Mouse (Mus musculus) CH12.LX (cell line): Measurements from ENCODE around the gene Kmt5c. TPM values are rescaled to one million over a fixed set of nuclear protein-coding genes. Genes with fewer than 3 reads are reported as not detected.

Experiments used
- DNase-seq: peaks from one replicate; pipeline ENCODE4 v3.0.0-alpha.2; 2013; ENCODE audit errors: extremely low read depth
- H3K27ac ChIP-seq: 2 replicates; pipeline ENCODE4 v1.5.1; 2012; ENCODE audit warnings: low read depth, mild to moderate bottlenecking, control low read depth, moderate library complexity; ENCODE audit not compliant: insufficient read depth
- H3K27me3 ChIP-seq: replicated peaks from 2 replicates; pipeline ENCODE3; 2012; ENCODE audit warnings: inconsistent platforms
- H3K36me3 ChIP-seq, 2 experiments: replicated peaks in 1 of 2; 2 replicates each; pipeline versions ENCODE3 to v1.6.1; 2012; ENCODE audit warnings: inconsistent platforms in 1 of 2, low read length in 1 of 2, mild to moderate bottlenecking in 1 of 2, mixed read lengths in 1 of 2, moderate library complexity in 1 of 2; ENCODE audit not compliant: control insufficient read depth in 1 of 2, insufficient read depth in 1 of 2
- H3K4me1 ChIP-seq, 2 experiments: 2 replicates each; pipeline ENCODE4 v1.6.1; 2012; ENCODE audit warnings: inconsistent platforms in 1 of 2, moderate library complexity in 1 of 2; ENCODE audit not compliant: insufficient read depth in 2 of 2, control insufficient read depth in 1 of 2
- H3K4me2 ChIP-seq: 2 replicates; pipeline ENCODE4 v1.6.1; 2012; ENCODE audit warnings: low read depth, mild to moderate bottlenecking, control low read depth; ENCODE audit not compliant: poor library complexity, insufficient read depth, severe bottlenecking
- H3K4me3 ChIP-seq, 3 experiments: fragments of 150-350 bp in 1 of 3; sonication (generic) in 1 of 3; replicated peaks in 1 of 3; 2 replicates each; pipeline versions ENCODE3 to v1.5.1; 2011 to 2012; ENCODE audit warnings: low read depth in 2 of 3, low read length in 2 of 3, mild to moderate bottlenecking in 2 of 3, moderate library complexity in 2 of 3, control low read depth in 1 of 3, improper control_type of control experiment in 1 of 3, inconsistent platforms in 1 of 3, mixed read lengths in 1 of 3; ENCODE audit not compliant: poor library complexity in 1 of 3
- H3K79me2 ChIP-seq: replicated peaks from 2 replicates; pipeline ENCODE4 v1.6.1; 2012; ENCODE audit warnings: mild to moderate bottlenecking, moderate library complexity; ENCODE audit not compliant: control insufficient read depth, poor library complexity, insufficient read depth, severe bottlenecking; ENCODE audit errors: extremely low read depth
- H3K9ac ChIP-seq: 2 replicates; pipeline ENCODE4 v1.6.1; 2012; ENCODE audit warnings: low read depth, mild to moderate bottlenecking, control low read depth, moderate library complexity; ENCODE audit not compliant: insufficient read depth
- H3K9me3 ChIP-seq: replicated peaks from 2 replicates; pipeline ENCODE3; 2012; ENCODE audit warnings: low read length, inconsistent platforms, mixed read lengths
- BHLHE40 ChIP-seq: IDR thresholded peaks from 2 replicates; pipeline ENCODE4 v1.6.1; 2011; ENCODE audit warnings: mild to moderate bottlenecking, low read depth, low read length, improper control_type of control experiment
- CHD2 ChIP-seq: IDR thresholded peaks from 2 replicates; pipeline ENCODE4 v1.6.1; 2011; ENCODE audit warnings: low read length, improper control_type of control experiment
- E2F4 ChIP-seq: IDR thresholded peaks from 2 replicates; pipeline ENCODE4 v1.6.1; 2011; ENCODE audit warnings: low read depth, low read length, improper control_type of control experiment; ENCODE audit not compliant: insufficient replicate concordance
- ETS1 ChIP-seq: conservative IDR thresholded peaks from 2 replicates; pipeline ENCODE4 v1.6.1; 2012; ENCODE audit warnings: low read depth, mild to moderate bottlenecking, inconsistent platforms, low read length, improper control_type of control experiment, moderate library complexity
- GABPA ChIP-seq: IDR thresholded peaks from 2 replicates; pipeline ENCODE4 v1.6.1; 2012; ENCODE audit warnings: low read depth, low read length, improper control_type of control experiment, inconsistent platforms; ENCODE audit not compliant: insufficient replicate concordance
- HCFC1 ChIP-seq: IDR thresholded peaks from 2 replicates; pipeline ENCODE4 v1.6.1; 2012; ENCODE audit warnings: low read depth, mild to moderate bottlenecking, inconsistent platforms, low read length, improper control_type of control experiment
- JUN ChIP-seq: IDR thresholded peaks from 2 replicates; pipeline ENCODE4 v1.6.1; 2011; ENCODE audit warnings: low read depth, mild to moderate bottlenecking, low read length, improper control_type of control experiment, moderate library complexity; ENCODE audit not compliant: insufficient read depth
- MAFK ChIP-seq: IDR thresholded peaks from 2 replicates; pipeline ENCODE4 v1.6.1; 2011; ENCODE audit warnings: low read length, improper control_type of control experiment; ENCODE audit not compliant: insufficient replicate concordance
- PAX5 ChIP-seq: IDR thresholded peaks from 2 replicates; pipeline ENCODE4 v1.6.1; 2012; ENCODE audit warnings: low read length, inconsistent platforms, mixed read lengths
- RAD21 ChIP-seq: IDR thresholded peaks from 2 replicates; pipeline ENCODE4 v1.6.1; 2011; ENCODE audit warnings: low read depth, mild to moderate bottlenecking, low read length, improper control_type of control experiment, moderate library complexity
- SMC3 ChIP-seq: IDR thresholded peaks from 2 replicates; pipeline ENCODE4 v1.6.1; 2011; ENCODE audit warnings: low read depth, low read length, improper control_type of control experiment
- TCF12 ChIP-seq: IDR thresholded peaks from 2 replicates; pipeline ENCODE4 v1.6.1; 2014; ENCODE audit warnings: low read depth, mild to moderate bottlenecking, inconsistent platforms, low read length, improper control_type of control experiment
- UBTF ChIP-seq: IDR thresholded peaks from 2 replicates; pipeline ENCODE4 v1.6.1; 2012; ENCODE audit warnings: low read depth, mild to moderate bottlenecking, inconsistent platforms, low read length, improper control_type of control experiment, moderate library complexity
- ZC3H11A ChIP-seq: IDR thresholded peaks from 2 replicates; pipeline ENCODE4 v1.6.1; 2012; ENCODE audit warnings: low read depth, mild to moderate bottlenecking, inconsistent platforms, low read length, improper control_type of control experiment
- ZKSCAN1 ChIP-seq: IDR thresholded peaks from 2 replicates; pipeline ENCODE4 v1.6.1; 2012; ENCODE audit warnings: low read depth, inconsistent platforms, low read length, improper control_type of control experiment, borderline replicate concordance
- ZMIZ1 ChIP-seq: IDR thresholded peaks from 2 replicates; pipeline ENCODE4 v1.6.1; 2012; ENCODE audit warnings: low read depth, mild to moderate bottlenecking, inconsistent platforms, low read length, improper control_type of control experiment
- dilution Hi-C: fragments of 300-500 bp; cut with MboI; formaldehyde crosslinking; loops from 2 replicates; pipeline ENCODE4 v1.14.3; 2020; ENCODE audit warnings: low sequenced_read_pairs; ENCODE audit not compliant: extremely low pct_unique_long_range_greater_than_20kb, extremely low pct_ligation_motif_present
- in situ Hi-C: fragments of 300-500 bp; cut with MboI; formaldehyde crosslinking; loops from 3 replicates; pipeline ENCODE4 v1.14.3; 2019; ENCODE audit warnings: low sequenced_read_pairs, low pct_ligation_motif_present, low pct_unique_long_range_greater_than_20kb, mixed read lengths
- polyA plus RNA-seq: library from polyadenylated mRNA; unstranded; fragments of >175 nt; gene quantifications from 2 replicates; pipeline ENCODE4 v1.2.1, GENCODE M21; 2012; ENCODE audit warnings: low read depth; ENCODE audit not compliant: insufficient read length
- total RNA-seq, 2 experiments: library from RNA; depleted of rRNA; stranded (reverse); fragments of 300-350 nt in 1 of 2; fragments of >200 nt in 1 of 2; gene quantifications; 2 replicates each; pipeline ENCODE4 v1.2.3; 2012 to 2014

The Kmt5c gene
- total and polyA plus RNA-seq, 3 experiments: 41.2 to 46.7 (median 41.3) TPM

GRCm38 (mm10) chr7:4690387-4690786 is 49.5 kb upstream of the Kmt5c start, which contains the start of gene Brsk1:
TSS of gene Brsk1 (plus strand) at chr7:4690604.
- no peaks in the 10 kb centered on the region for H3K36me3 ChIP-seq
- no peaks in the 10 kb centered on the region for H3K9me3 ChIP-seq
- H3K9ac ChIP-seq: no peak within 1 kb of the TSS
- dilution Hi-C loops (no loop called here), in situ Hi-C loops (no loop called here)
- peaks cover 3% of the 10 kb centered on the region for H3K27me3 ChIP-seq
- H3K79me2 ChIP-seq: no peaks in the 10 kb centered on the region
- H3K27ac ChIP-seq: no peak within 1 kb of the TSS
- no peak within 1 kb of the TSS; the same call in 1 of the 2 replicates for H3K4me2 ChIP-seq
- DNase-seq: no peak
- TF ChIP-seq ZKSCAN1 (no peak), ZC3H11A (no peak), PAX5 (no peak), ZMIZ1 (no peak), ETS1 (no peak), HCFC1 (no peak), RAD21 (no peak), E2F4 (no peak), UBTF (no peak), GABPA (no peak), TCF12 (no peak), MAFK (no peak), BHLHE40 (no peak)
- H3K4me1 ChIP-seq: no peaks in the 10 kb centered on the region
- H3K4me3 ChIP-seq: no peak within 1 kb of the TSS

- H3K4me1 ChIP-seq: no peaks in the 10 kb centered on the region
- no peaks in the 10 kb centered on the region for H3K79me2 ChIP-seq
- no peak overlapping the region for H3K4me2 ChIP-seq
- peaks cover 3% of the 10 kb centered on the region for H3K27me3 ChIP-seq
- no peak for DNase-seq
- in situ Hi-C loops: no loop called here
- no peak overlapping the region for H3K4me3 ChIP-seq
- no peaks in the 10 kb centered on the region for H3K36me3 ChIP-seq
- TF ChIP-seq CHD2: no peak
- TF ChIP-seq E2F4: no peak
- no peak for TF ChIP-seq TCF12
- TF ChIP-seq JUN: no peak
- TF ChIP-seq SMC3: no peak
- TF ChIP-seq BHLHE40: no peak
- no peaks in the 10 kb centered on the region for H3K9me3 ChIP-seq
- H3K27ac ChIP-seq: no peak overlapping the region
- no peak overlapping the region for H3K9ac ChIP-seq
- dilution Hi-C loops: no loop called here
These were observed 48.8 kb upstream of the Kmt5c start for GRCm38 (mm10) chr7:4690951-4691653.
